Mouse (Mus musculus) lung, embryonic 14.5 days (tissue): ENCODE measurements around the gene Hebp2. TPM values are rescaled to one million over a fixed set of nuclear protein-coding genes. Genes with fewer than 3 reads are reported as not detected.

Experiments used
- ATAC-seq: fragments of 200-750 bp; cut with Nextera tagmentation; 2 replicates; pipeline ENCODE4 v1.8.0; 2017; ENCODE audit warnings: mild to moderate bottlenecking, moderate TSS enrichment, moderate library complexity; ENCODE audit not compliant: insufficient read depth
- DNase-seq: peaks from one replicate; pipeline ENCODE4 v3.0.0-alpha.2; 2015
- H3K27ac ChIP-seq: fragments of 300-500 bp; sonication (generic); 2 replicates; pipeline ENCODE4 v1.5.1; 2014; ENCODE audit warnings: low read depth, mild to moderate bottlenecking, moderate library complexity
- H3K27me3 ChIP-seq: fragments of 300-500 bp; sonication (generic); 2 replicates; pipeline ENCODE4 v1.6.1; 2014; ENCODE audit warnings: low read length, control low read depth; ENCODE audit not compliant: insufficient read depth
- H3K36me3 ChIP-seq: fragments of 300-500 bp; sonication (generic); 2 replicates; pipeline ENCODE4 v1.6.1; 2014; ENCODE audit warnings: control low read depth; ENCODE audit not compliant: insufficient read depth
- H3K4me1 ChIP-seq: fragments of 300-500 bp; sonication (generic); 2 replicates; pipeline ENCODE4 v1.6.1; 2014; ENCODE audit warnings: antibody characterized with exemption, control low read depth; ENCODE audit not compliant: insufficient read depth
- H3K4me2 ChIP-seq: fragments of 300-500 bp; sonication (generic); 2 replicates; pipeline ENCODE4 v1.6.1; 2014; ENCODE audit warnings: mild to moderate bottlenecking
- H3K4me3 ChIP-seq: fragments of 300-500 bp; sonication (generic); 2 replicates; pipeline ENCODE4 v1.5.1; 2014; ENCODE audit warnings: low read depth, low read length
- H3K9ac ChIP-seq: fragments of 300-500 bp; sonication (generic); 2 replicates; pipeline ENCODE4 v1.6.1; 2014
- H3K9me3 ChIP-seq: fragments of 300-500 bp; sonication (generic); 2 replicates; pipeline ENCODE4 v1.6.1; 2016; ENCODE audit warnings: low read depth, low read length, control low read depth
- CTCF ChIP-seq: IDR thresholded peaks from 2 replicates; pipeline ENCODE4 v1.5.1; 2016; ENCODE audit warnings: antibody characterized with exemption, low read depth
- WGBS: fragments of 180-500 bp; shearing (Covaris S2); extraction: QIAGEN DNeasy Blood & Tissue Kit; methylation state at CpG from one replicate; pipeline ENCODE4 v1.1.7; 2014; 5-methylcytosine and 5-hydroxymethylcytosine counted together
- polyA plus RNA-seq: library from polyadenylated mRNA; unstranded; fragments of >200 nt; fragmentation: Nextera tagmentation; extraction: Ambion mirVana; gene quantifications from 2 replicates; pipeline ENCODE4 v1.2.1, GENCODE M21; 2014

The Hebp2 gene
- polyA plus RNA-seq, 1 experiment from 2014 or later, result 13.3 TPM

- no peak for TF ChIP-seq CTCF
- ATAC-seq (no peak), DNase-seq (no peak)
- H3K4me2 ChIP-seq, result no peak overlapping the region
- no peaks in the 10 kb centered on the region for H3K4me1 ChIP-seq
- no peak overlapping the region for H3K4me3 ChIP-seq
- H3K9ac ChIP-seq, result no peak overlapping the region
- H3K27me3 ChIP-seq, result no peaks in the 10 kb centered on the region
- H3K9me3 ChIP-seq, result no peaks in the 10 kb centered on the region
- WGBS, result 77% methylated on average over 7 of the region's 7 CpGs
- no peak overlapping the region for H3K27ac ChIP-seq
- H3K36me3 ChIP-seq, result 0 out of 2 replicates have a peak, but pooled peaks cover 5% of the 10 kb centered on the region
These were observed 48.8 kb downstream of the Hebp2 start for GRCm38 (mm10) chr10:18497066-18497465.

- H3K9ac ChIP-seq, result no peak overlapping the region
- no peak for ATAC-seq
- TF ChIP-seq CTCF, result no peak
- H3K27ac ChIP-seq, result no peak overlapping the region
- DNase-seq, result no peak
- no peaks in the 10 kb centered on the region for H3K9me3 ChIP-seq
- 0 out of 2 replicates have a peak, but pooled peaks cover 5% of the 10 kb centered on the region for H3K36me3 ChIP-seq
- H3K4me3 ChIP-seq, result no peak overlapping the region
- H3K27me3 ChIP-seq, result no peaks in the 10 kb centered on the region
- WGBS, result 59% methylated on average over 7 of the region's 7 CpGs
- H3K4me2 ChIP-seq, result no peak overlapping the region
- no peaks in the 10 kb centered on the region for H3K4me1 ChIP-seq
These were observed 51.6 kb downstream of the Hebp2 start for GRCm38 (mm10) chr10:18494249-18494648.

- Histone ChIP-seq H3K27me3 (no peaks in the 10 kb centered on the region), H3K4me1 (no peaks in the 10 kb centered on the region), H3K27ac (no peak overlapping the region; the same call in 1 of the 2 replicates), H3K4me2 (no peak overlapping the region), H3K9ac (no peak overlapping the region), H3K36me3 (no peaks in the 10 kb centered on the region), H3K4me3 (no peak overlapping the region), H3K9me3 (no peaks in the 10 kb centered on the region)
- no peak for TF ChIP-seq CTCF
- WGBS, result 84% methylated on average over 11 of the region's 11 CpGs
- DNase-seq (no peak), ATAC-seq (no peak)
These were observed 52.6 kb downstream of the Hebp2 start for GRCm38 (mm10) chr10:18493010-18493894.

GRCm38 (mm10) chr10:18491952-18492351, 53.9 kb downstream of the Hebp2 start:
- no peak for TF ChIP-seq CTCF
- no peak overlapping the region for H3K4me2 ChIP-seq
- ATAC-seq (no peak), DNase-seq (no peak)
- no peaks in the 10 kb centered on the region for H3K36me3 ChIP-seq
- no peaks in the 10 kb centered on the region for H3K4me1 ChIP-seq
- H3K9ac ChIP-seq, result no peak overlapping the region
- no peak overlapping the region for H3K27ac ChIP-seq
- H3K4me3 ChIP-seq, result no peak overlapping the region
- WGBS, result 47% methylated on average over 4 of the region's 4 CpGs
- no peaks in the 10 kb centered on the region for H3K27me3 ChIP-seq
- no peaks in the 10 kb centered on the region for H3K9me3 ChIP-seq

GRCm38 (mm10) chr10:18489936-18490335, 55.9 kb downstream of the Hebp2 start:
- ATAC-seq (no peak), DNase-seq (no peak)
- Histone ChIP-seq H3K4me2 (no peak overlapping the region), H3K9ac (no peak overlapping the region), H3K27me3 (no peaks in the 10 kb centered on the region), H3K4me3 (no peak overlapping the region), H3K9me3 (no peaks in the 10 kb centered on the region), H3K36me3 (no peaks in the 10 kb centered on the region), H3K4me1 (no peaks in the 10 kb centered on the region), H3K27ac (no peak overlapping the region)
- WGBS, result 77% methylated on average over 10 of the region's 10 CpGs
- no peak for TF ChIP-seq CTCF

Other genes starting within 250 kb of the Hebp2 start
- 5.5 and 7.0 TPM in 2 replicates for gene Nhsl1, start 227.1 kb downstream of the Hebp2 start, polyA plus RNA-seq
- 1.2 and 1.8 TPM in 2 replicates for gene Arfgef3, start 197.9 kb upstream of the Hebp2 start, polyA plus RNA-seq
- not detected in 2 replicates for gene Gm4922, start 240.7 kb upstream of the Hebp2 start, polyA plus RNA-seq